Mouse (Mus musculus): ENCODE data around the gene Rex1bd. TPM values are rescaled to one million over a fixed set of nuclear protein-coding genes. Genes with fewer than 3 reads are reported as not detected.

Gene Rex1bd
- total RNA-seq, 2 experiments from 2014 or later: 95.1 to 106 TPM

DNA sequence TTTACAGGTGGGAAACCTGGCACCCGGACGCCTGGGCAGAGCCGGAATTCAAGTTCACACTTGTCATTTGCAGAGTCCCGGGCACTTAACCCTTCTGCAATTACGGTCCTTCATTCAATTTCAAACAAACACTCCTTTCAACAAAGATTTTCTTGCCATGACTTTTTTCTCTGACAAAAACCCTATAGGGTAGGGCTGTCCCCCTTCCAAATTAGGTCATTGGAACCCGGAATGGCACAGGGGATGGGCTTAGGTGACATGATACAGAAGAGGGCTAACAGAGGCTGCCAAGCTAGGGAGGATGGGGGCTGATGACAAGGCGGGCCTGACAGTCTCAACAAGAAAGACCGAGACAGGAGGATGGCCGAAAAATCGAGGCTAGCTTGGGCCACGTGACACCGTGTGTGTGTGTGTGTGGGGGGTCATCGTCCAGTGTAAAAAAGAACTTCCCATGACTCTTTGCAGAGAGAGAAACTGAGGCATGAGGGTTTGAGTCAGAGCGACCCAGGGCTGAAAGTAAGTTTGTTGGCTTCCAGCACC lies 17.6 kb downstream of the Rex1bd start:
- intact Hi-C loops (cut with DNase I): no loop called here
- DNase-seq (ENCODE audit: extremely low spot score in 1 of 2, low spot score in 2 of 2): no peak

DNA sequence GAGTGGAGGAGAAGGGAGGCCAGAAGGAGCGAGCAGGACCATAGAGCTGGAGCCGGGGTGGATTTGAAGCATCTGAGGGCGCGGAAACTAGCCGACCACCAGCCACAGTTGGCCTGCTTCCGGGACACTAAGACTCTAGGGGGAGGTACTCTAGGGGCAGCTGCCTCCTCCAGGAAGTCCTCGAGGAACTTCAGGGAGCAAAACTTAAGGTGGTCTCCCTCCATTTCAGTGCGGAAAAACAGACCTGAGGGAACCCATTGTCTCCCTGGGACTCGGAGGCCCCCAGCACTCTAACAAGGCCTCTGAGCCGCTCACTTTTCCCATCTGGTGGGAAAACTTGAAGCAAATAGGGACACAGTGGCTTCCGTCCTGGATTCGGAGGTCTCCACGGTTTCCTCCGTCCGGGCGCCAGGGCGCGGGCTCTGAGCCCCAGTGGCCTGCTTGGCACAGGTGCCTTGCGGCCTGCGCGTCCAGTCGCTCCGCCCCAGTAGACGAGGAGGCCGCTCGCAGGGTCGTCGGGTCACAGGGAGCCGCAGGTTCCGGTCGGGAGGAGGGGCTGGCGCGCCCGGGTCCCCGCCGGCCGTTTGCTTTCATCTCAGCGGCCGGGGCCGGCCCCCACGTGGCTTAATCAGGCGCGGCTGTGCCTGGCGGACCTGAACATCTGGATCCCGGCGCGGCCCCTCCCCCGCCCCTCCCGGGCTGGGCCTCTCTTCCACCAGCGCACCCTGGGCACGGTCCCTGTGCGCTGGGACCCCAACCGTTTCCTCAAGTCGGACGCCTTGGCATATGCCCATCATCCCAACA lies 18.4 kb downstream of the Rex1bd start:
- peak in 1 of 2 experiments; percentile 72 for DNase-seq (ENCODE audit: extremely low spot score in 1 of 2, low spot score in 2 of 2)
- intact Hi-C loops (cut with DNase I): no loop called here

DNA sequence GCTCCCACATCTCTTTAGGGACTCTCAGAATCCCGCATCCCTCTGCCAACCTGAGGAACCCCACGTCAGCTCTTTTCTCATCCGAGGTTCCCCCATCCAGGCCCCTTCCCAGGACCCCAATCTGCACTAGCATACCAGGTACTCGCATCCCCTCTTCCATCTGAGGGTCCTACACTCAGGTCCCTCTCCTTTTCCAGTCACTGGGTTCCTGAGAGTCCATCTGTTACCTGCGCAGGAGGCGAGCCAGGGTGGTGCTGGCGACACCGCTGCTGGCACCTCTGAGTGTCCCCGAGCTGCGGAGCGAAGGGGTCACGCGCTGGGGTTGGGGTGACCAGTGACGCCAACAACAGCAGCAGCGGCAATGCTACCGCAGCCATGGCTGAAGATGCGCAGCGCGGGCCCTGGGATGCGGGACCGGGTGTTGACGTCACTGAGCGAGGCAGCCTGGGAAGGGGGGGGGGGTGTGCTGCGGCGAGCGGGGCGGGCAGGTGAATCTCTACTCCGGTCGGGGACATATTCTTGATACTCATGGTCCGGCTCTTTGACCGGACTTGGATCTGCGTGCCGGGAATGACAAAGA lies 19.5 kb downstream of the Rex1bd start, which contains the start of gene Tmem59l:
Gene Tmem59l (minus strand): TSS at position 418 of the 580 bp plus-strand sequence.
- DNase-seq (ENCODE audit: extremely low spot score in 1 of 2, low spot score in 2 of 2): peak in 1 of 2 experiments; percentile 69
- intact Hi-C loops (cut with DNase I): no loop called here

DNA sequence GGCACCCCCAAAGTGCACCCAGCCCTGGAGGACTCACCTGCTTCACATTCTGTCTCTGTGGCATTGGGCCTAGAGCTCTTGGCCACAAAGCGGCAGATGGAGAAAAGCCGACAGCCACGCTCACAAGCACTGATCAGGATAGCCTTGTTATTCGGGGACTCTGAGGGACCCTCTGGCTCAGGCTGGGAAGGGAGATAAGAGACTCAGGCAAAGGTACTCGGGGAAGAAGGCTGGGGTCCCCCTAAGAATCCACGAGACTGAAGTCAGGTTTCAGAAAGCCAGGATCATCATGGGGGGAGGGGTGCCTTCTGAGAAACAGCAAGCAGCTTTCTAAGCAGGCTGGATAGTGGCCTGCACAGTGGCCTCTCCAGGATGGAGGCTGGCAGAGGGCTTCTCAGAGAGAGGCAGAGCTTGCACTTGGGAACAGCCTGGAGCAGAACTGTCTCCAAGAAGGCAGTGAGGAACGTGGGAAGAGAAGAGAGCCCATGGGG lies 20.3 kb downstream of the Rex1bd start:
- no peak for DNase-seq (ENCODE audit: extremely low spot score in 1 of 2, low spot score in 2 of 2)
- intact Hi-C loops (cut with DNase I): no loop called here

DNA sequence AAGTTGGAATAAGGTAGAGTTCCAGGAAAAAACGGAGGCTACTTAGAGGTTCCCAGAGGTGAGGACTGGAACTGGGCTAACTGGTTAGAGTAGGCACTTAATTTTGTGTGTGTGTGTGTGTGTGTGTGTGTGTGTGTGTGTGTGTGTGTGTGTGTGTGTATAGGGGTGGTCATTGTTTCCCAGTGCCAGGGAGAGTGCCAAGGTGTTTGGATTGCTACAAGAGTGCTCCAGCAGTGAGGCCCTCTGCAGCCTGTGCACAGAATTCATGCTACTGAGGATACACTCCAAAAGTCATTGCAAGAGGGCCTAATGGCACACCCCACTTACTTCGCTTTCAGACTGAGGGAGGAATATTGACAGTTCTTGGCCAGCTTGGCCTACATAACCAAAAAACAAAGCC lies 23.6 kb downstream of the Rex1bd start:
- intact Hi-C loops (cut with DNase I): no loop called here
- no peak for DNase-seq (ENCODE audit: extremely low spot score in 1 of 2, low spot score in 2 of 2)

DNA sequence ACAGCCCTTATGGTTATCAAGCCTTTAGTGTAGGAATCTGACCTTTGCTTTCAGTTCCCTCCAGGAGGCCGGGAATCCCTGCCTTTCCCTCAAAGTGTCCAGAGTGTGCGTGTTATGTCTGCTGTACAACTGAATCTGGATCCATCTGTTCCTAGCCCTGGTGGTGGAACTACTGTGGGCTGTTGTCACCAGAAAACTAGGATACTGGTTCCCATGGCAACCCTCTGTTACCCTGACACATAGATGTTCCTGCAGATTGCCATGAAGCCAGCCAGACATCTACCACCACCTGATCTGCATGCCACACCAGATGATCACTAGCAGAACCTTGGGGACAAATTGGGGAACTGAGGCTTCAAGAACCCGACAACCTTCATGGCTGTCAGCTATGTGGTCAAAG lies 24.6 kb downstream of the Rex1bd start:
- DNase-seq (ENCODE audit: extremely low spot score in 1 of 2, low spot score in 2 of 2): peak in 1 of 2 experiments; percentile 69
- intact Hi-C loops (cut with DNase I): no loop called here

DNA sequence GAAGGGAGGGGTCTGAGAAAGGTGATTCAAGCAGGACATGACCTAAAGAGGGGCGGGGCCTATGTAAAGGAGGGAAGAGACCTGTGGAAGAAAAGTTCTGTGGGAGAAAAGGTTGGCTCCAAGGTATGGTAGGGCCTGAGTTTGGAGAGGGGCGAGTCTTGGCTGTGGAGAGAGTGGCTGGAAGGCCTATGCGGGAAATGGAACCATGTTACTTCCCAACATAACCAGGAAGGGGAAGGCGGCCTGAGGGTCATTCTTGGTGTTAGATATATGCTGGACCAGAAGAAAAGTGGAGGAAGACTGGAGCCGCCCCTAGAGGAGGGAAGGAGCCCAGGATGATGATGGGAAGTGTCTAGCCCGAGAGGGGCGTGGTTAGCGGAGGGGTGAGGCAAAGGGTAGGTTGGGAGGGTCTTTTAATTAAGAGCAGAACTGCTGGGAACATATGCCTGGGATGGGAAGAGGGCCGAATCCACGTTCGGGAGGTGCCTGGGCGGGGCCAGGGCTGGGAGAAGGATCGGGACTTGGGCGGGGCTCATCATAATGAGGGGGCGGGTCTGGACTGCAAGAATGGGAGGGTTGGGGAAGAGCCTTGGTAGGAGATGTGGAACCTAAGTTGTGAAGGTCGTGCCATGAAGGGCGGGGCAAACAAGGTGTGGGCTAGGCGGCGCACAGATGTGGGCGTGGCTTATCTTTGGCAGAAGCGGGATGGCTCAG lies 29.1 kb downstream of the Rex1bd start:
- no peak for DNase-seq (ENCODE audit: extremely low spot score in 1 of 2, low spot score in 2 of 2)
- intact Hi-C loops (cut with DNase I): no loop called here

DNA sequence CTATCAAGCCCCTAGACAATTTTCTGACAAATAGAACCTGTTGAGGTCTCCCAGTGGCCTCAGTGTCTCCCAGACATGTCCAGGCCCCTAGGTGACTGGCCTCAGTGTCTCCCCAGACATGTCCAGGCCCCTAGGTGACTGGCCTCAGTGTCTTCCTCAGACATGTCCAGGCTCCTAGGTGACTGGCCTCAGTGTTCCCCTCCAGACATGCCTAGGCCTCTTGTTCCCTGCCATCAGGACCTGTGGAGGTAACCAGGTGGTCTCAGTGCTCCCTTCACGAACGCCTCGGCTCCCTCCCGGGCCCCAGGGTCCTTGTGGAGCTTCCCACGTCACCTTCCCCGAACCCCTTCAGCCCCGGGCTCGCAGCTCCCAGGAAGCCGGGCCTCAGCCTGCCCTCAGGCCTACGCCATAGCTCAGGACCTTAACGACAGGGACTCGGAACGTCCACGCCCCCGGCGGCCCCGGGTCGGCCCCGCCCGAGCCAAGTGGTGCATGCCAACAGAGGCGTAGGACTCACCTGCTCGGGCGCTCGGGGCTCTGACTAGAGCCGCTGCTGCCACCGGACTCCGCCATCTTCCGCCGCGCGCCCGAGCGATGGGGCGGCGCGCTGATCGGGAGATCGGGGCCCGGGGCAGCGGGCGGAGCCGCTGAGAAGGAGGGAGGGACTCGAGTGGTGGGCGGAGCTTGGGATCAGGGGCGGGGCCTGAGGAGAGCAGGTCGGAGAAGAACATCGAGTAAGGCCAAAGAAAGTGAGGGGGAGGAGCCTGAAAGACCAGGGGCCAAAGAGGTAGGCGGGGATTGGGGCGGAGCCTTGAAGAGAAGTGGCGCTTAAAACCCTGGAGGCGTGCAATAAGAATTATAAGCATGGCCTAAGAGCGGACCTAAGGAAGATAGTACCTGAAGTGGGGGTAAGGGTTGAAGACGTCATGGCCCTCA lies 30.0 kb downstream of the Rex1bd start, which contains the start of gene Klhl26:
Gene Klhl26 (minus strand): TSS at position 636 of the 936 bp plus-strand sequence.
- intact Hi-C loops (cut with DNase I): no loop called here
- DNase-seq (ENCODE audit: extremely low spot score in 1 of 2, low spot score in 2 of 2): peak; percentile 85 to 95

DNA sequence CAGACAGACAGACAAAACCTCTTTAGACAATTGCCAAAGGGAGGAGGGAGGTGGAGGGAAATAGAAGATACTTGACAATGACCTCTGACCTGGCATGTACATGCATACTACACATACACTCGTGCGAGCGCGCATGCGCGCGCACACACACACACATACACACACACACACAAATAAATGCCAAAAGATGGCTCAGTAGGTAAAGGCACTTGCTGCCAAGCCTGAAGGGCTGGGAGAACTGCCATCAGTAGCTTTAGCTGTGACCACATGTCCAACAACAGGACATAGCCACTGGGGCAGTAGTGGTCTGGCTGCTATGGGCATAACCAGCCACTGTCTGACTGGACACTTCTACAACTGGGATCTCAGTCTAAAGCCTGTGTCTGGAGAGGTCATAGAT lies 34.7 kb downstream of the Rex1bd start:
- intact Hi-C loops (cut with DNase I): no loop called here
- no peak for DNase-seq (ENCODE audit: extremely low spot score in 1 of 2, low spot score in 2 of 2)

DNA sequence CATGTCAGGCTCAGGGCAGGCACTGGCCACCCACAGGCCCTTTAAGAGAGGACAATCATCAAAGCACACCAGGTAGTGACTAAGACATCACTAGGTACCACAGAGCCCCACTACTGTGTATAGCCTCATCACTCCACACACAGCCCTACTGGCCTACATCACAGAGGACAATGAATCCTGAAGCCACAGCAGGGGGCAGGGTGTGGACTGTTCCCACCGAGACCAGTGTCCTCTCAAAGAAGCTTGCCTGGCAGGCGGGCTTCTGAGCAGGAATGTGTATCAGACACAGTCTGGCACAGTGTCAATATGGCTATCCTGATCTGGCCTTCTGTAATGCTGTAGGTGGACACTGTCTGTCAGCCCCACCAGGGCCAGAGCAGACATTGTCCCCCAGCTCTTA lies 36.6 kb downstream of the Rex1bd start:
- intact Hi-C loops (cut with DNase I): no loop called here
- DNase-seq (ENCODE audit: extremely low spot score in 1 of 2, low spot score in 2 of 2): peak in 1 of 2 experiments; percentile 69

DNA sequence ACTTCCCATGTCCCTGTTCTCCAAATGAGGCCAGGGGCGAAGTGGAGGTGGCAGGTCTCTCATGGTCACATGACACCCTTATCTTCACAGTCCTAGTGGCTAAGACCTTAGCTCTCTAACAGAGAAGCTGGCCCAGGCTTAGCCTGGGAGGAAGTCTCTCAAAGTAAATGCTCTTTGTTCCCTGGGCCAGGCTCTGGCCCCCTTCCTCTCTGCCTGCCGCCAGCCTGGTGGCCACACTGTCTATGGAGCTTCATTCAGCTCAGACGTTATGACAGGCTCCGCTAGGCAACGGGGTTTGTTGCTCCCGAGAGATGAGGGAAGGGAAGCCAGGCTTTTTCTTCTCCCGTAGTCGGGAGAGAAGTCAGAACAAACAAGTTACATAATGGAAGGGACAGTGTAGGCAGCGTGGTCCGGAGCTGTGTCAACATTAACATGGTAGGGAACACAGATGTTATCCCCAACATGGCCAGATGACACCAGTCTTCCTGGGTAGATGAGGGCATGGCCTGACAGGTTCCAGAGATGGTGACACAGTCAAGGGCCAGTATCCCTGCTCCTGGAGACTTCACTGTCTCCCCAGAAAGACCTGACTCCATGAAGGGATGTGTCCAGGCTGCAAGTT lies 37.1 kb downstream of the Rex1bd start:
- intact Hi-C loops (cut with DNase I): no loop called here
- no peak for DNase-seq (ENCODE audit: extremely low spot score in 1 of 2, low spot score in 2 of 2)

DNA sequence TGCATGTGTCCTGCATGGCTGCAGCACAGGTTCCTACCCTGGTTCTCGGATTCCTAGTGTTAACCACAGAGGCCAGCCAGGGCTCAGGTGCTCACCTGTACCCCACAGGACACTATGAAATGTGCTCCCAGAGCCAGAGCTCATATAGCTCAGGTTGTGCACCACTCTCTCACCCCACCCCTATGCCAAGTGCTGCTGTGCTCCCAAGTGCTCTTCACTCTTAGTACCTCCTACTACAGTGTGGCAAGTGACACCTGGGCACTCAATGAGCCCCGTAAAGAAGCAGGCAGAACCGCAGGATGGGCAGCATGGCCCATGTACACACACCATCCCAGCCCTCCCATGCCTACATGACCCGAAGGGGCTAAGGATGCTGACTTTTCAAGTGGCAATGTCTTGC lies 37.8 kb downstream of the Rex1bd start:
- DNase-seq (ENCODE audit: extremely low spot score in 1 of 2, low spot score in 2 of 2): no peak
- intact Hi-C loops (cut with DNase I): no loop called here

DNA sequence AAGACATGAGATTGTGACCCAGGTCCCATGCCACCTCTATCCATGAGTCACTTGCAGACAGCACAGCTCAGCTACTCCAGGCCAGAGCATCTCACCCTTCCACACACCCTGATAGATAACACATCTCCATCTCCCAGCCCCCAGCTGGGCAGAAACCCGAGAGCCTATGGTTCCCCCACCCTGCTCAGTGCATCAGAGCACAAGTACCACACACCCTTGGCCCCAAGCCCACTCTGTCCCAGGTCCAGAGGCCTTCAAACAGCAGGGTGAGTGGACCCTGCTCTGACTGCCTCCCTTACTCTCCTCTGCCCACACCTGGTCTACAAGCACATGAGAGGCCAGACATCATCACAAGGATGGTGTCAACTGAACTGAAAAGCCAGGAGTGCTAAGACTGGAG lies 38.6 kb downstream of the Rex1bd start:
- intact Hi-C loops (cut with DNase I): no loop called here
- DNase-seq (ENCODE audit: extremely low spot score in 1 of 2, low spot score in 2 of 2): no peak

DNA sequence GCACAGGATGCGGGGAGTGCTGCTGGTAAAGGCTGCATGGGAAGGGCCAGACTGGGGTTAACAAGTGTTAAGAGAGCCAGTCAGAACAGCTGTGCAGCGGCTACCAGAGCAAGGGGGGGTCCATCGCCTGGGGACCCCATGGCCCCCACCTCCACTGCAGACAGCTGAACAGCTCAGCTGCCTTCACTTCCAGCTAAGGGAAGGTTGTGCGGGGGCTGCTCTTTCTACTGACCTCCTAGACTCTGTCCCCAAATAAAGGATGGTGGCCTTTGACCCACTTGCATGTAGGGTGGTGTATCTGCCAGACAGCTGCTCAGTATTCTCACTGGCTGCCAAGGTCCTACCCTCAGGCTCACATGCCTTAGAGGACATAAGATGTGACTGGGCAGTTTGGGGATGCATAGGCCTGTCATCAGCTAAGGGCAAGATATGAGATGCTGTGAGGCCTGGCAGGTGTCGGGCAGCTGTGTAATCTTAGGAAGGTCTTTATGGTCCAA lies 39.3 kb downstream of the Rex1bd start:
- DNase-seq (ENCODE audit: extremely low spot score in 1 of 2, low spot score in 2 of 2): no peak
- intact Hi-C loops (cut with DNase I): no loop called here

DNA sequence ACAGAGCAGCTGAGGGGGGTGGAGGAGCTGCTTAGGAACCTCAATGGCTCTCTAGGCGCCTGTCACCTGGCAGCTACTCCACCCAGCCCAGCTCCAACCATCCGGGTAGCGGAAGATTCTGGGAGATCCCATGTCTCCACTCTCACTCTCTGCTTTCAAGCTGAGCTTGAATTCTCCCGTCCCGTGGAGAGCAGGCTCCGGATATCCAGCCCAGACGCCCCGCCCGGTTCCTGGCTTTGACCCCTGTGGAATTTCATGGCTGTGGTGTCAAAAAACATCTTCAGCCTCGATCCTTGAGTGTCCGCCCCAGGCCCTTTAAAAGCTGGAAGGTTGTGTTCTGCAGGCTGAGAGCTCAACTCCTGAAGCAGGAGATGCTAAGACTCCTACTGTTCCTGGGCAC lies 39.8 kb downstream of the Rex1bd start:
- intact Hi-C loops (cut with DNase I): no loop called here
- DNase-seq (ENCODE audit: extremely low spot score in 1 of 2, low spot score in 2 of 2): peak in 1 of 2 experiments; percentile 80

DNA sequence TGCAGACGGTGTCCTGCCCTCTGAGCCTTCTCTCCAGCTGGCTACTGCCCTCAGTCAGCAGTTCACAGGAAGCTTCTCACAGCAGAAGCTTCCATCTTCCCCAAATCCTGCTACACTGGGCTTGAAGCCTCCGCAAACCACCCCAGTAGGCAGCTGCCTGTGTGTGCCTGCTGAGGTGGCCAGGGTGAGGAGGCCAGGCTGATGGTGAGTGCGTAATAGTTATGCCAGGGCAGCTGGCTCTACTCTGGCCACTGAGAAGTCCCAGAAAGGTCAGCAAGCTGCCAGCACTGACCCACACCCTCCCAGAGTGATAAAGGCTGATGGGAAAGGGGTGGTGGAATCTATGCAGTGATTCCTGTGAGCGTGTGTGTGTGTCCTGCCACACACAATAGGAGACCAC lies 40.2 kb downstream of the Rex1bd start:
- intact Hi-C loops (cut with DNase I): no loop called here
- DNase-seq (ENCODE audit: extremely low spot score in 1 of 2, low spot score in 2 of 2): no peak

DNA sequence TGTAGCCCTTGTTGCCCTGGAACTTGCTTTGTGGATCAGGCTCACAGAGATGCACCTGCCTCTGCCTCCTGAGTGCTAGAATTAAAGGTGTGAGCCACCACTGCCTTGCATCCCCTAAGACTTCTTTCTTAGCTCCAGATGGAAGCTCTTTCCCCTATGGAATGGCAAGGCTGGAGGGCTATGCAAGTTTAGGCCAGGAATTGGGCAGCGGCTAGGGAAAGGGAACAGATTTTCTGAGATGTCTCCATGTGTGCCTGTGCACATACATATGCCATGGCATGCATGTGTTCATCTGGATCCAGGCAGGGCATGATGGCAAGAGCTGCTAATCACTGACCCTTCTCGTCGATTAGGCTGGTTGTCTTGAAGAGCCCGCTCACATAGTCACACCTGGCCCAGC lies 40.9 kb downstream of the Rex1bd start:
- intact Hi-C loops (cut with DNase I): no loop called here
- no peak for DNase-seq (ENCODE audit: extremely low spot score in 1 of 2, low spot score in 2 of 2)

DNA sequence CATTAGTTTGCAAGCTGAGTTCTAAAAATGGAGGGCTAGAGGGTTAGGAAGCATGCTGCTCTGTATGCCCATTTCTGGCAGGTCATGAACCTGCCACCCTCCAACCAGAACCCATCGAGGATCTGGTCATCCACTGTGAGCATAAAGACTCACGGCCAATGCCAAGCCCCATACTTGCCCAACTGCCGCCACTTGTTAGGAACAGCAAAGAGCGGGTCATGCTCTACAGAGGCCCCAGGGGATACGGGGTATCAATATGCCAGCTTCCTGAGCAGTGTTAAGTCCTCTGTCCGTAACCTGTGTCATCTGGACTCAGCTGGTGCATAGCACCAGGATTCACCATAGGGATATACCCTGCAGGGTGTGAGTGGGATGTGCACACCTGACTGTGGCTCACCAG lies 42.4 kb downstream of the Rex1bd start:
- DNase-seq (ENCODE audit: extremely low spot score in 1 of 2, low spot score in 2 of 2): no peak
- intact Hi-C loops (cut with DNase I): no loop called here

All from left cerebral cortex, postnatal 10 days (tissue).